Mouse (Mus musculus) liver, adult (tissue): ENCODE measurements around the gene Rora.
A peak's percentile ranks its signal among the peaks of the same experiment; 100 is the strongest.

Experiments used
- GATA4 ChIP-seq: IDR thresholded peaks from 2 replicates; pipeline ENCODE4 v1.6.1; 2014; ENCODE audit warnings: mild to moderate bottlenecking, low read length; ENCODE audit not compliant: insufficient replicate concordance

Rora gene

DNA sequence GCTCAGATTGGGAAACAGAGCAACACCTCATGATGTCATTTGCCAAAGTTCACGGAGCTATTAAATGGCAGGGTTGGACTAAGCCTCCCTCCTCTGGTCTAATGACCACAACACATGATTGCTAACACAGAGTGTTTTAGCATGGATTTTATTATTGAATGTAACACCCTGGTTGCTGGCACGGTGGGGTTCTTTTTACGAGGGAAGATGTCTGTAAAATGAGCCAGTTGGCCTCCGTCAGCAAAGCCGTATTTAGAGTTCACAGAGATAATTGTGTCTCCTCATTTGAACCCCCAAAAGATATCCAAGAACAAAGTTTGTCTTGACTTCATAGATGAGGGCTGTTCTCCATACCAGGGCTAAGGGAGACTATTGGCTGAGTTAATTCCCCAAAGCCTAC is 398.3 kb downstream of the Rora start:
- TF ChIP-seq GATA4: no peak

DNA sequence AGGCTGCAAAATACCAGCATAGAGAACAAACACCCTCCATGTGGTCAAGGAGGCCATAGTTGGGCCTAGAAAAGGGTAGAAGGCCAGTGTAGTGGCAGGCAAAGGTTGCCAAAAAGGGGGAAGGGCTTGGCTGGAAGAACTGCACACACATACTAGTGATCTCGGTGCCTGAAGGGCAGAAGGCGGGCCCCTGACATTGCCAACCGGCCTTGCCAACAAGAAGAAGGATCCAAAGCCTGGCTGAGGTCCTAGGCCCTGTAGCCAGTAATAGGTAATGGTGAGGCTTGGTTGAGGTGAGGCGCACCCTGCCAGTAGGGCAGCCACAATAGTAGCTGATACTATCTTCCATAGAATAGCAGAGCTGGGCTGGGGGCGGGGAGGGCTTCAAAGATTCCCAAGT is 401.7 kb downstream of the Rora start:
- no peak for TF ChIP-seq GATA4

GRCm38 (mm10) chr9:69071203-69071867 is 417.7 kb downstream of the Rora start:
- no peak for TF ChIP-seq GATA4

- no peak for TF ChIP-seq GATA4
Measured at GRCm38 (mm10) chr9:69073271-69073670, 419.7 kb downstream of the Rora start.

DNA sequence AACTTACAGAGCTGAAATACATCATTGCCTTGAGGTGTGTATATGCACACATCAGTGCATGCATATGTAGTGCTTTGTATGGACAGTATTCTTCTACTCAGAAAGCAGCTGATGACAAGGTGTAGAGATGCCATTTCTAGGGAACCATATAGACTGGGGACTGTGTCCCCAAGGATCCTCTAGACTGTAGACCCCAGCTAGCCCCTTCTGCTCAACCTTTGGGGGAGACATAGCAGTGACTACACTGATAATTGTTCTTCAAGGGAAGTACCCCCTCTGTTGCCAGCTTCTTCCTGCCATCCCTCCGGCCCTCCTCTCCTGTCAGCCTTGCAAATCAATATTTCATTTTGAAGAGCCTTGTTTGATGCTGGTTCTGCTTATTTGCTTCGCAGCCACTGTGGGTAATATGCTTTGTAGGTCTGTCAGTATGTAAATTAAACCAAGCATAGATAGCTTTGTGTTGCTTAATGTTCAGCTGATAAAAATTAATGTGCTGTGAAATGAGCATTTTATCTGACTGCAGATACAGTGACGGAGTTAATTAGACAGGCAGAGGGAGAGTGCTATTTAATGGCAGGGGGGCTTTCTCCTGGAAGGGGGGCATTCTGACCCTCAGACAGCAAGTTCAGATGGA is 430.6 kb downstream of the Rora start:
- no peak for TF ChIP-seq GATA4

DNA sequence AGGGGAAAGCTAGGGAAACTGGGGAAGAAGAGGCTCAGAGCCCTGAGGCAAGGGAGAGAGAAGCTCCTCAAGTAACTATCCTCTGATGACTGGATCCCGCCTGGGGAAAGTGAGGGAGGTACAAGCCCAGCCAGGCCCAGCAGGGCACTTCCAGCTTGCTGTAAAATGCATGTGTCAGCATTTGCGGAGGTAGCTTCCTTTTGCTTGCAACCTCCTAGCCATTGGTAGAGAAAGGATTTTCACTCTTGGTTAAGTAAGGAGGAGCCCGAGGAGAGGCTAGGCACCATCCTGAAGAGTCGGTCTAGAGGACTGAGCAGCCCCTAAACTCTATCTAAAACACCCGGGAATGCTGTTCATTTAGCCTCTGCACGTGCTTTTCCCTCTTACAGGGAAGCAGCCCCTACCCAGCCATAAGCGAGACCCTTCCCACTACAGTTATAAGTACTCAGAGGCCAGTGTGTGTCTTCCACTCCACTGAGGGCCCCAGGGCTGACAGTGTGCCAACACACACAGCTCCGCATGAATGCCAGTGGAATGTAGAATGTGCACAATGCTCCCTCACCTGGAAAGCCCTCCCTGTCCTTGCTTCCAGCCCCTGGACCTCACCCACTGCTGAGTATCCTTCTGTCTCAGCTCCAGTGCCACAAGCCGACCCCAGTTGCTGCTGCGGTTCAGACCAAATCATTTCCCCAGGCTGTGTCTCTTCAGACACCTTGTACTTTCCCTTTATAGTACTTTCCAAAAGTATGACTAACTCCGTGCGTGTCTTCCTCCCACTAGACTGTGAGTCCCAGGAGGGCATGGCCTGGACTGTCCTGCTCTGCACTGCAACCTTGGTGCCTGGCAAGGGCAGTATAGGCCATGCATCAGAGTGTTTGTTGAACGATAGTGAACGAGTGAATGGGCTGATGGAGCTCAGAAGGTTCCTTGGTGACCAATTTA is 431.4 kb downstream of the Rora start:
- TF ChIP-seq GATA4: no peak

DNA sequence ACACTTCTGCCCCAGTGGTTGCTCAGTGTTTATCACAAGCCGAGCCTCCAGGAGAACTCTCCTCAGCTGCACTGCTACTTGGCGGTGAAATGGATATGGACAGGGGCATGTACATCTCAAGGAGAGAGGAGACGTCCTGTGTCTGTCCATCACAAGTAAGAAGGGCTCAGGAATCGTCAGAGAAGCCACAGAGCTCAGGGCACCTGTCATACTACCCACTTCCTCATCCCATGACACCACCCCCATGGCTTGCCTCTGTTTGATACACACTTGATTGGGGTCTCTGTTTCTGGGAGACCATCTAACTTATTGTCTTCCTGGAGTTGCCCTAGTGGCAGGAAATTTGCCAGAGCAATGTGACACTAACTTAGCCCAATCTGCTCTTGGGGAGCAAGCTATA is 433.3 kb downstream of the Rora start:
- no peak for TF ChIP-seq GATA4

- no peak for TF ChIP-seq GATA4
Measured at GRCm38 (mm10) chr9:69087325-69087724, 433.7 kb downstream of the Rora start.

- no peak for TF ChIP-seq GATA4
Measured at GRCm38 (mm10) chr9:69090749-69091270, 437.2 kb downstream of the Rora start.

- peak; percentile 56; the same call in 1 of the 2 replicates for TF ChIP-seq GATA4
Measured at GRCm38 (mm10) chr9:69092119-69093013, 438.8 kb downstream of the Rora start.

DNA sequence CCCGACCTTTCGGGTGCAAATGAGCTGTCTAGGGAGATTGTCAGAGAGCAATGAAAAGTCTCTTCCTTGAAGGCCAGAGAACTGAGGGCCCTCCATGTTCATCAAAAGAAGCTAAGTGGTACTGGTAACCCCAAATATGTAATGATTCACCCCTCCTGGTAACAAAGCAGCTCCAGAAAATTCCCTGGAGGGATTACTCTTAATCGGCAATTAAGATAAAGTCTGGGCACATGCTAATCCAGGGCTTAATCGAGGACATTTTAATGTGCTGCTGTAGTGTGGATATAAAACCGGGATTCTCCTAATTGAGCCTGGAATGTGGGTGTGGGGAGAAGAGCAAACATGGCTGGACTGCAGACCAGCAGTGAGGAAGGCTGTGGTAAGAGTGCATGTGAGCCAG is 450.7 kb downstream of the Rora start:
- TF ChIP-seq GATA4: no peak

DNA sequence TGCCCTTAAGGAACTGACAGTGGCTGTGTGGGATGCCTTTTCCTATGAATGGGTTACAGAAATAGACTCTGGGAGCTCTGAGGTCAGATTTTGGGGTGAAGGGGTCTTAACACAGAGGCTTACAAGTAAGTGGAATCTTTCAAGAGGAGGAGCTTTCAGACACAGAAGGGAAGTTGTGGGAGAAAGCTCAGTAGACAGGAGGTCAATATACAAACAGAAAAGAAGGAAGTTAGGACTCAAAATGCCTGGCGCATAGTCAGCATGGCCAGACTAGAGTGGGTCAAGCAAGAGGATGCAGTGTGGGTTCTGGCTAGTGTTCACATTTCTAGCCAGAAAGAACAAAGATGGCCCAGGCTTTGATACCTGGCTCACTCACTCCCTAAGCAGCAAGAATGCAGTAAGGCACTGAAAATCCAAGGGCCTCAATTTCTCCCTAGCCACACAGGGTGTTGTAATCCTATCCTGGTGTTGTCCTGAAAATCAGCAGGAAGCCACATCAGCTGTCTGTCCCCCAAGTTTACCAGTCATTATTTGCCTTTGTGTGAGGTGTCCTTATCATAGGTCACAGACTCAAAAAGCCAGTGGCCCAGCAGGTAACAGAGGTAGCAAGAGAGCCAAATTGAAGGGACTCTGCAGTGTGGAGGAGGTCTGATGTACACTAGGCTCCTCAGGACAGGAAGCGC is 456.2 kb downstream of the Rora start:
- TF ChIP-seq GATA4: no peak

GRCm38 (mm10) chr9:69110301-69110674 is 456.7 kb downstream of the Rora start:
- no peak for TF ChIP-seq GATA4

- TF ChIP-seq GATA4: no peak
Measured at GRCm38 (mm10) chr9:69110706-69111105, 457.1 kb downstream of the Rora start.
